Mouse (Mus musculus) CH12.LX (cell line): ENCODE data around the gene Slco4c1.

ENCODE experiments used
- CTCF ChIP-seq, 2 experiments: IDR thresholded peaks in 1 of 2; conservative IDR thresholded peaks in 1 of 2; 2 replicates each; pipeline ENCODE4 v1.5.1; 2011 to 2012; ENCODE audit warnings: low read depth in 2 of 2, low read length in 2 of 2, improper control_type of control experiment in 1 of 2, inconsistent platforms in 1 of 2, mild to moderate bottlenecking in 1 of 2, moderate library complexity in 1 of 2
- E2F4 ChIP-seq: IDR thresholded peaks from 2 replicates; pipeline ENCODE4 v1.6.1; 2011; ENCODE audit warnings: low read depth, low read length, improper control_type of control experiment; ENCODE audit not compliant: insufficient replicate concordance
- ETS1 ChIP-seq: conservative IDR thresholded peaks from 2 replicates; pipeline ENCODE4 v1.6.1; 2012; ENCODE audit warnings: low read depth, mild to moderate bottlenecking, inconsistent platforms, low read length, improper control_type of control experiment, moderate library complexity
- SIN3A ChIP-seq: IDR thresholded peaks from 2 replicates; pipeline ENCODE4 v1.6.1; 2012; ENCODE audit warnings: low read length, improper control_type of control experiment, inconsistent platforms
- USF1 ChIP-seq: IDR thresholded peaks from 2 replicates; pipeline ENCODE4 v1.6.1; 2014; ENCODE audit warnings: low read depth, mild to moderate bottlenecking, inconsistent platforms, low read length, improper control_type of control experiment
- ZKSCAN1 ChIP-seq: IDR thresholded peaks from 2 replicates; pipeline ENCODE4 v1.6.1; 2012; ENCODE audit warnings: low read depth, inconsistent platforms, low read length, improper control_type of control experiment, borderline replicate concordance

DNA sequence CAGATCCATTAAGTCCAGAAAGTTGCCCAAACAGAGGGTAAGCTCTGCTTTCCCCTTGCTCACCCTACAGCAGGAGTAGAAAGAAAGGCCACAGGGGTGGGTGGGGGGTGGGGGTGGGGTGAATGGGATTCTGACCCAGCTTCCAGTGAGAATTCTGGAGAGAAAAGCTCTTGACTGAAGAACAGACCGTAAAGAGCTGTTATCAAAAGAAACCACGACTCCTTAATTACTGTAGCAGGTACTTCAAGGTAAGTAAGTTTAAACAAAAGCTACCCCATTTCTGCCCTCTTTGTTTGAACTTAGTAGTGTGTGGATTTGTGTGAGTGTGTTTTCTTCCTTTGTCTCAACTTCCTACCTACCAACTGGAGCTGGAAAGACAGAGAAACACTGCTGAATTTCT, 23.4 kb downstream of the Slco4c1 start:
- TF ChIP-seq E2F4 (no peak), CTCF (conservative IDR thresholded peaks at IDR 0.05 in 1 of 2, IDR thresholded peaks at IDR 0.05 in 1 of 2; ENCODE audit: low read depth in 2 of 2, low read length in 2 of 2) (no peak), ZKSCAN1 (no peak), SIN3A (no peak), ETS1 (no peak), USF1 (no peak)
